ENCODE assay signal across 11 mouse cellular contexts in genomic region chr11:97314110-97314509, GRCm38 (mm10). TPM values are rescaled to one million over a fixed set of nuclear protein-coding genes. Genes with fewer than 3 reads are reported as not detected.
DNase-seq lines count a peak whose midpoint lies in the region; ATAC-seq and TF ChIP-seq lines count a peak whose summit lies in the region.
"Had no signal": no experiment of that assay in that cellular context is flagged by ENCODE, and none has a peak within 500 bp of the region (broad histone marks: within the 10 kb centered on the region; RNA-seq: fewer than 3 reads in every experiment).

No protein-coding gene starts in this region.

- H3K4me3 ChIP-seq in left cerebral cortex, adult 2 months = no peak overlapping the region
- no peak overlapping the region for H3K4me3 ChIP-seq in E14TG2a.4 (replicated peaks; ENCODE audit: low read length)
- no peak overlapping the region for H3K4me3 ChIP-seq in forebrain, embryonic 12.5 days (replicated peaks)
- H3K4me3 ChIP-seq: lung, embryonic 15.5 days had no signal

- peak; percentile 33 for TF ChIP-seq CTCF in left cerebral cortex, adult 2 months (IDR thresholded peaks at IDR 0.05)
- peak; percentile 83 for TF ChIP-seq CTCF in E14TG2a.4 (conservative IDR thresholded peaks at IDR 0.05; ENCODE audit: low read length)

- WGBS in forebrain, embryonic 12.5 days = 91% methylated on average over 3 of the region's 3 CpGs

- H3K27ac ChIP-seq in left cerebral cortex, adult 2 months = no peak overlapping the region
- no peak overlapping the region for H3K27ac ChIP-seq in forebrain, embryonic 12.5 days

- peak; percentile 68 for DNase-seq in cerebellum, adult 9-10 months
- no peak for DNase-seq in cerebellum, postnatal 36 days
- DNase-seq in left cerebral cortex, adult 2 months (ENCODE audit: extremely low spot score in 1 of 2, low spot score in 2 of 2) = no peak
- DNase-seq in left cerebral cortex, adult 11 months (ENCODE audit: low spot score) = no peak
- peak; percentile 27 for DNase-seq in forelimb bud, embryonic 11.5 days (ENCODE audit: low read depth, low spot score)
- no peak for DNase-seq in embryo, embryonic 11 days
- DNase-seq: gastrocnemius, postnatal 25 days; kidney, postnatal 10 days had no signal

- no peak for ATAC-seq in forebrain, embryonic 12.5 days (ENCODE audit: low FRiP score)

- H3K27me3 ChIP-seq in E14TG2a.4 (ENCODE audit: insufficient read depth, low read length) = no peaks in the 10 kb centered on the region
- peaks cover 10% of the 10 kb centered on the region for H3K27me3 ChIP-seq in forebrain, embryonic 12.5 days
- H3K27me3 ChIP-seq: lung, embryonic 15.5 days had no signal

- H3K9me3 ChIP-seq in E14TG2a.4 (ENCODE audit: low read length) = no peaks in the 10 kb centered on the region
- H3K9me3 ChIP-seq in forebrain, embryonic 12.5 days = no peaks in the 10 kb centered on the region
- H3K9me3 ChIP-seq: lung, embryonic 15.5 days had no signal

- peaks cover 23% of the 10 kb centered on the region for H3K36me3 ChIP-seq in E14TG2a.4 (ENCODE audit: insufficient read depth, low read length)
- no peaks in the 10 kb centered on the region; the same call in 1 of the 2 replicates for H3K36me3 ChIP-seq in forebrain, embryonic 12.5 days (replicated peaks)

- no peak overlapping the region for H3K4me2 ChIP-seq in forebrain, embryonic 12.5 days
- H3K4me2 ChIP-seq: lung, embryonic 15.5 days had no signal

- no peak overlapping the region for H3K9ac ChIP-seq in forebrain, embryonic 12.5 days
- H3K9ac ChIP-seq: lung, embryonic 15.5 days had no signal

- intact Hi-C loops in left cerebral cortex, adult 2 months (cut with DNase I) = loop anchor here (10.0 kb wide), 1 partner anchor 239 kb away; no protein-coding TSS in a partner anchor

- peaks cover 54% of the 10 kb centered on the region for H3K4me1 ChIP-seq in E14TG2a.4 (replicated peaks; ENCODE audit: low read depth, low read length)
- peaks cover 29% of the 10 kb centered on the region for H3K4me1 ChIP-seq in forebrain, embryonic 12.5 days

RNA-seq across cellular contexts. Expression of gene Mrpl45, which starts 1.4 kb away (rescaled TPM):
- total RNA-seq in left cerebral cortex, adult 2 months (2021) = 10 to 100 TPM; 26.4 to 28.2 TPM
- polyA plus RNA-seq in forebrain, embryonic 12.5 days (2016; fragmentation: Nextera tagmentation; extraction: Ambion mirVana) = 51.3 and 53.3 TPM in 2 replicates

RNA-seq across cellular contexts. Expression of gene Npepps, which starts 33.7 kb away (rescaled TPM):
- 100 to 1,000 TPM; 142 to 143 TPM for total RNA-seq in left cerebral cortex, adult 2 months (2021)
- 138 and 146 TPM in 2 replicates for polyA plus RNA-seq in forebrain, embryonic 12.5 days (2016; fragmentation: Nextera tagmentation; extraction: Ambion mirVana)

RNA-seq across cellular contexts. Expression of gene Gpr179, which starts 37.8 kb away (rescaled TPM):
- under 1 TPM; 0.18 to 0.37 TPM for total RNA-seq in left cerebral cortex, adult 2 months (2021)
- 0.11 and 0.22 TPM in 2 replicates for polyA plus RNA-seq in forebrain, embryonic 12.5 days (2016; fragmentation: Nextera tagmentation; extraction: Ambion mirVana)

RNA-seq across cellular contexts. Expression of gene Socs7, which starts 48.2 kb away (rescaled TPM):
- 10 to 100 TPM; 87.2 to 91.9 TPM for total RNA-seq in left cerebral cortex, adult 2 months (2021)
- 7.9 and 8.0 TPM in 2 replicates for polyA plus RNA-seq in forebrain, embryonic 12.5 days (2016; fragmentation: Nextera tagmentation; extraction: Ambion mirVana)

Comparison
In these comparisons a context has a peak if more than half of its experiments do, and no peak if none do; other contexts are left out.
1. DNase-seq: peak in cerebellum, adult 9-10 months (single experiment) and forelimb bud, embryonic 11.5 days (single experiment); none in cerebellum, postnatal 36 days (0 of 2), left cerebral cortex, adult 2 months (0 of 2), left cerebral cortex, adult 11 months (single experiment) and embryo, embryonic 11 days (single experiment).